Mouse (Mus musculus): ENCODE measurements around the gene U2af1l4. TPM values are rescaled to one million over a fixed set of nuclear protein-coding genes. Genes with fewer than 3 reads are reported as not detected.

The U2af1l4 gene
- polyA plus RNA-seq (2015; fragmentation: Illumina TruSeq; extraction: RNeasy Lipid Tissue Mini Kit (QIAGEN cat#74804); ENCODE audit: insufficient read depth, low read depth, low replicate concordance) = 5.9 TPM

DNA sequence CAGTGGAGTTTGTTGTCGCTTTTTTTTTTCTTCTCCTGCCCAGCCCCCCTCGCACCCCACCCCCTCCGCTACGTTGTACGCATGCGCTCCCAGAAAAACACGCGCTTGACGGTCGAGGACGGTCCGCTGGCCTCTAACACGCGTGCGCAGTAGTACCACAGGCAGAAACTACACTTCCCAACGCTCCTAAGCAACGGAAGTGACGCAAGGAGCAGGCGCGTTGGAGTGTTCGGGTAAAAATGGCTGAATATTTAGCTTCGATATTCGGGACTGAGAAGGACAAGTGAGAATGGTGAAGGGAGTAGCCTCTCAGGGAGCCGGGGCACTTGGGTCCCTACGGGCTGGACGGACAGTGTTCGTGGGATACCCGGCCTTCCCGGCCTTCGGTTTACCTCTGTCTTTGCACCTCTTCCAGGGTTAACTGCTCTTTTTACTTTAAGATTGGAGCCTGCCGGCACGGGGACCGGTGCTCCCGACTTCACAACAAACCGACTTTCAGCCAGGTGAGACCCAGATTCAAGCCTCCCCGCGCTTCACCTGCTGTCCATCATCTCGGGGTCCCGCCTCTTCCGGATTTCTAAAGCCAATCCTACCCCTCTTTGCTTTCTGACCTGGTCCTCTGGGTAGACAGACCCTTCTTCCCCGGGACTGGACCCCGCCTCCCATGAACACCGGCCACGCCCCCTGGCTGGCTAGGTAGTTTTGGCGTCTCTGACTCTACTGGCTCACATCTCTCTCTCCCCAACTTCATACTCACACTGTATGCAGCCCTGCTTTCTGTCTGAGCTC is at the start of gene U2af1l4, which contains the start of the genes Gm49396 and Psenen:
Gene U2af1l4, plus strand, starts transcription at position 185 of the 789 bp plus-strand sequence.
Gene Gm49396, plus strand, starts transcription at position 228 of the 789 bp plus-strand sequence.
Gene Psenen, minus strand, starts transcription at position 511 of the 789 bp plus-strand sequence.

DNA sequence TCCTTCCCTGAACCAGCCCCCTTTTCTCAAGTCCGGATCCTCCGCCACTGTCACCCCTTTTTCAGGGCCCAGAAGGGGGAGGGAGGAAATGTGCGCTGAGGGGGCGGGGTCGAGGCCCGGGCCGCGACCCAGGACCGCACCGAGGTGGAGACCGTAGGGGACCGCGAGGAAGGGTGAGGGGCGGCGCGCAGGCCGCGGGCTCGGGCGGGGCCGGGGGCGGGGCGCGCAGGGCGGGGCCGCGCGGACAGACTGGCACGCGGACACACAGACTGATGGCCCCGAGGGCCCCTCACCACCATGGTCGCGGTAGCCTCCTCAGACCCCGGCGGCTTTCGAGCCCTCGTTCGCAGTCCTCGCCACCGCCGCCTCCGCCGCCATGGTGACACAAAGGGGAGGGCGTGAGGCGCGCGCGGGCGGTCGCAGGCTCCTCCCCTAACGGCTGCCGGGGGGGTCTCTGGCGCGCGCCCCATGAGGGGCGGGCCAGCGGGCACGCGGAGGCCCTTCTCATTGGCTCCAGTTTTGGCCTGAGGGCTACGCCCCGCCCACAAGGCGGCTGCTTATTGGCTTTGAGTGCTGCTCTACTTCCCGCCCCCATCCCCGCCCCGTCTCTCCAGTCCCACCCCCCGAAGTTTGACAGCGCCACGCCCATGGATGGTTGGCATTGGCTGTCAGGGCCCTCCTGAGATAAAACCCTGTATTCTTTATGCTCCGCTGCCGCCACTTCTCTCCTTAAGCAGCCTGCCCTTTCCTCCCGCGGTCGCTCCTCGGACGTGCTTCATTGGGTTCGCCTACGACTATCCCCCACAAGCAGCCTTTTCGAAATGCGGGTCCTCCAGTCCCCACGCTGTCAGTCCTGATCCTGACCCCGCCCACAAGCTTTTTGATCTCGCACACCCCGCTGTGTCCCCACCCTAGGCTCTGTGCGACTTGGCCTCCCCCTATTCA is 28.2 kb upstream of the U2af1l4 start, which contains the start of gene Arhgap33:
Gene Arhgap33, minus strand, starts transcription at position 428 of the 945 bp plus-strand sequence.

DNA sequence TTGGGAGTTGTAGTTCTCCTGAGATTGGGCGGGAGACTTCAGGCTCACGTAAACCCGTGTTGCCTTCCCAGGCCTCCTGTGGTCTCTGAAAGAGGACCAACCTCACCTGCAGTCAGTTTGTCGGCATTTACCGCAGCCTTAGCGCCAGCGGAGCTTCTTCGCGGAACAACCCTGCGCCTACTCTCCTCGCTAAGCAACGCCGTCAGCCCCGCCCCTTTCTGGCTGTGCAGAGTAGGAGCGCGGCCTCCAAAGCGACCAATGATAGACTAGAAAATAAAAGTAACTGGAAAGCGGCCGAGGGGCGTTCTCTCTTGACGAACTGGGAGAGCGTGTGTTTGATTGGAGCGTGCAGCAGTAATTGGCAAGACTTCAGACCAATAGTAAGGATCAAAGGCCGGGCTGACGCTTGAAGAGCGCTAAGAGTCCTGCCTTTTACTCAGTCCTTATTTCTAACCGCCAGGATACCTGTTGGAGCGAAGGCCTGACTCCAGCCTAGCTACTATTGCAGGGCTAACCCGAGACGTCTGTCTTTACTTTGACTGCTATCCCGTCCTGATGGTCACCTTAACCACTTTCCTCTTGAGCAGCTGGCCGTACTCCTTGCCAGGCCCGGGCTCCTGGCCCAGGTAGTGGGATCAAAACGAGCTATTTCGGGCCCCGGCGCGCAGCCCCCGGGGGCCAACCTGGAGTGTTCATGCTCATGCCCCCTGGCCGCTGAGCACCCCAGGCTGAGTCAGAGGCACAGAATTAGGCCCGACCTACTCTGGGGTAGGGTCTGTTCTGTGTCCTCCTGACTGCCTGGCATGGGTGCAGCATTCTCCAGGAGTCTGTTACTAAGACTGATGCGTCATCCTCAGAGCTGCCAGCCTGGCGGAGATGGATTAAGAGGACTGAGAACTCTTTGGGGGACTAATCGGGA is 10.7 kb upstream of the U2af1l4 start, which contains the start of the genes Hspb6 and Proser3:
Gene Hspb6, plus strand, starts transcription at position 77 of the 919 bp plus-strand sequence.
Gene Proser3, minus strand, starts transcription at position 198 of the 919 bp plus-strand sequence.

DNA sequence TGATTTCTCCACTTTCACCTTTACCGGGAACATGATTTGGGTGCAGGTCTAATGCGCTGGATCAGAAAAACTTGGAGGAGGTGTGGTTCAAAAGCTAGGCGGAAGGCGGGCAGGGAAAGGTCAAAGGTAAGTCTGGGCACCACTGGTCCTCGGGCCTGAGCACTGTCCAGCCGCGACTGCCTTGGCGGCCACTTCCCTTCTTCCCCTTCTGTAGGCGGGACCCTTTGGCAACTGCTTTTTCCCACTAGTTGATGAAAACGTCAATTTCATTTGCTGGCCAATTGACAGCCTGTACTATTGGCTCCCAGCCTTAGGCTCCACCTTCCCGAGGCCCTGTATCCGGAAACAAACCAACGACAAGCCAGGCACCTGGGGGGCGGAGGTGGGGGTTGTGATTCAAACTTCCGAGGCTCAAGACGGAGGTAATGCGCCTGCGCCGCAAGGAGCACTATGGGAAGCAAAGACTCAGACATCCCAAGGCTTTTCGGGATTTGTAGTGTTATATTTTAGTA is 3.6 kb upstream of the U2af1l4 start, which contains the start of gene Lin37:
Gene Lin37, minus strand, starts transcription at position 396 of the 512 bp plus-strand sequence.

DNA sequence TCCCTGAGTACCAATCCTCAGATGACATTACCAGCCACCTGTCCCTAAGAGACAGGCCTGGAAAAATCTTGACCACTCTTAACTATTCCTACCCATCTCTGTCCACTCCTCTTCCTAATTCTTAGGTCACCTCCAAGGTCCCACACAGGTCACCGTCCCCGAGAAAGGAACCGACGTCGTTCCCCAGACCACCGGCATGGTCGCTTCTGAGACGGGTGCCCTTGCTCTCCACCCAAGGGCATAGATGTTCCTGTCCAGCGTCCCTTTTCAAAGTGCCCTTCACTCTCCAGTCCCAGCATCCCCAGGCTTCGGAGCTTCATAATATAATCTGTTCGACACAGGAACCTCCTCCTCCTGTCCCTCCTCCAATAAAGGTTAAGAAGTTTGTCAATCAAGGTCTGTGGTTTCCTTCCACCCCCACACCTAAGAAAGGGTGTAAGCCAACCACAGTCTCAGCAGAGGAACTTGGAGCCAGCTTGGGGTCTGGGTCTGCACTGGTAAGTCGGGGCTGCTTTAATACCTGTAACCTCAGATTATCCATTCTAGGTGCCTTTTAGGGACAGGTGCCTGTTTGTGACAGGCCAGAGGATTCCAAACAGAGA is 2.0 kb downstream of the U2af1l4 start, which contains the start of gene Igflr1:
Gene Igflr1, plus strand, starts transcription at position 458 of the 602 bp plus-strand sequence.

DNA sequence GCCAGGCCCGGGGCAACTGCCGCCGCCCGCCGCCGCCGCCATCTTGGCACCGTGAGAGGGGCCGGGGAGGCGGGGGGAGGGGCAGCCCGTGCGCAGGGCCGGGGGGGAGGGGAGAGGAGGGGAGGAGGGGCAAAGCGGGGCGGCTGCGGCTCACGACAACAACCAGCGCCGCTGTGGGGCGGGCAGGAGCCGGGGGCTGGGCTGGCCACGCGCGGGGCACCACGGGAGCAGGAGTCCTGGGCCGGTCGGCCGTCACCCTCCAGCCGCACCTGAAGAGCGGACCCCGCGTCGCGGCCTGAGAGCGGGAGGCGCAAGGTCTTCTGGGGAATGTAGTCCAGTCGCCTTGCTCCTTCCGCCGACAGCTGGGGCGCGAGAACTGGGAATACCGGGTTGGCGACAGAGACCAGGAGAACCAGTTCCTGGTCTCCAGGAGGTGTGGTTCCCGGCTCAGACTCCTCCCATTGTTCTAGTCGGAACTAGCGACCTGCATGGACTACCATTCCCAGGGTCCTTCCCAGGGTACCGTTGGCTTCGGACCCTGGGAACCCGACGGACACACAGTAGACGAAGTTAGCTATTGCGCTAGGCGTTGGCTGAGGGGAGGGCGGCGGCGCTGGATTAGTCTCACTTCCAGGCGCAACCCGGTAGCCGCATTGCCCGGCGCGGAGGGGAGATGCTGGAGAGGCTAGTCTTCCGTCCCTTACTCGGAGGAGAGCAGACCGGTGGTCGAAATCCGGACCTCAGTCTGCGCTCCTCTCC is 25.8 kb downstream of the U2af1l4 start, which contains the start of gene Kmt2b:
Gene Kmt2b, minus strand, starts transcription at position 51 of the 759 bp plus-strand sequence.

DNA sequence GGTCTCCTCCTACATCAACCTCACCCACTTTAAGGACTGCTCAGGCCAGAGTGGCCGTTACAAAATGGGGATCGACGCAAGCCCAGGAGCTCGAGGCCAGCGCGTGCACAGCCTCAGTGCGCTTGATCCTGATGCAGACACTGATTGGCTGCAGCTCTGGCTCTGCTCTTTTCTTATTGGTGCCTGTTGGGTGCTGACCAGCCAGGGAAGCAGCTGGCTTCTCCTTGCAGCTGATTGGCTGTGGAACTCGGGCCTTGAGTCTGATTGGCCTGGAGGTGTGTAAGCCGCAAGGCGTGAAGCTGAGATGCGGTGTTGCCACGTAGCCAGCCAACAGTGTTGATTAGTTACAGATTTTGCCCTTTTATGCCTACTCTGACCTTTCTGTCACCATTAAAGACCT is 35.7 kb downstream of the U2af1l4 start, which contains the start of gene Zbtb32:
Gene Zbtb32, minus strand, starts transcription at position 124 of the 400 bp plus-strand sequence.

DNA sequence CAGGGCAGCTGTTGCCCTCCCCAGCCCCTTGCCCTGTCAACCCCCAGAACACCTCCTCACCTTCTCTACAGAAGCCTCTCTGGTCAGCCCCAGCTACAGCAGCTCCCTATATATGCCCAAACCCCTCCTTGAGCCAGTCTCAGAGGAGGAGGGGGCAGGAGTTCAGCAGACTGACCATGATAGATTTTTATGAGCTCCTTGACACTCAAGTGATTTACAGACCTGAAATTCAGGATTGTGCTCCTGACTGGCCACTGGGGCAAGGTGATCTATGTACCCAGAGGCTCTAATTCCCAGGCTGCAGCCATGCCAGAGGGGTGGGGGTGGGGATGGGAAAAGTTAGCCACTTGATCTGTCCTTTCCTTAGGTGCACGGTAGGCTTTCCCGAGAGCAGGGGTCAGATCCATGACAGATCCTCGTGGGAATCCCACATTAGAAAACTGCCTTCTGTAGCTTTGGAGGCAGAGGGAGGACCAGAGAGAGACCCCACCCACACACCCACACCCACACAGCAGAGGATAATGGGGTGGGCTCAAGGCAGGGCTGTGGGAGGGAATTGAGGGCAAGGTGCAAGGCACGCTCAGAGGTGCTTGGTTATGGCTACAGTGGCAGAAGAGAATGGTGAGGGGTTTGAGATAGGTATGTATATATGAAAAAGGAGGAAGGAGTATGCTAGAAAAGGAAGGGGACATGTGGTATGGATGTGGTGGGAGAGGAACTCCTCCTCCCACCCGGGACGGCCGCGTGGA is 49.7 kb downstream of the U2af1l4 start, which contains the start of gene Upk1a:
Gene Upk1a, minus strand, starts transcription at position 194 of the 749 bp plus-strand sequence.

Other genes with a start within 250 kb of the U2af1l4 start
- 122 TPM for gene Syne4, start 248.5 kb upstream of the U2af1l4 start, polyA plus RNA-seq (2015; fragmentation: Illumina TruSeq; extraction: RNeasy Lipid Tissue Mini Kit (QIAGEN cat#74804); ENCODE audit: insufficient read depth, low read depth, low replicate concordance)
- not detected for gene E130208F15Rik, start 241.6 kb upstream of the U2af1l4 start, polyA plus RNA-seq (2015; fragmentation: Illumina TruSeq; extraction: RNeasy Lipid Tissue Mini Kit (QIAGEN cat#74804); ENCODE audit: insufficient read depth, low read depth, low replicate concordance)
- 3.9 TPM for gene Sdhaf1, start 239.4 kb upstream of the U2af1l4 start, polyA plus RNA-seq (2015; fragmentation: Illumina TruSeq; extraction: RNeasy Lipid Tissue Mini Kit (QIAGEN cat#74804); ENCODE audit: insufficient read depth, low read depth, low replicate concordance)
- gene Lrfn3, start 200.5 kb upstream of the U2af1l4 start, polyA plus RNA-seq (2015; fragmentation: Illumina TruSeq; extraction: RNeasy Lipid Tissue Mini Kit (QIAGEN cat#74804); ENCODE audit: insufficient read depth, low read depth, low replicate concordance) = 2.2 TPM
- 19.8 TPM for gene Tyrobp, start 149.5 kb upstream of the U2af1l4 start, polyA plus RNA-seq (2015; fragmentation: Illumina TruSeq; extraction: RNeasy Lipid Tissue Mini Kit (QIAGEN cat#74804); ENCODE audit: insufficient read depth, low read depth, low replicate concordance)
- gene Hcst, start 143.4 kb upstream of the U2af1l4 start, polyA plus RNA-seq (2015; fragmentation: Illumina TruSeq; extraction: RNeasy Lipid Tissue Mini Kit (QIAGEN cat#74804); ENCODE audit: insufficient read depth, low read depth, low replicate concordance) = not detected
- 0.81 TPM for gene Nfkbid, start 141.6 kb upstream of the U2af1l4 start, polyA plus RNA-seq (2015; fragmentation: Illumina TruSeq; extraction: RNeasy Lipid Tissue Mini Kit (QIAGEN cat#74804); ENCODE audit: insufficient read depth, low read depth, low replicate concordance)
- gene Aplp1, start 117.8 kb upstream of the U2af1l4 start, polyA plus RNA-seq (2015; fragmentation: Illumina TruSeq; extraction: RNeasy Lipid Tissue Mini Kit (QIAGEN cat#74804); ENCODE audit: insufficient read depth, low read depth, low replicate concordance) = 34.1 TPM
- 2.1 TPM for gene Kirrel2, start 105.6 kb upstream of the U2af1l4 start, polyA plus RNA-seq (2015; fragmentation: Illumina TruSeq; extraction: RNeasy Lipid Tissue Mini Kit (QIAGEN cat#74804); ENCODE audit: insufficient read depth, low read depth, low replicate concordance)
- 42.1 TPM for gene Nphs1, start 105.0 kb upstream of the U2af1l4 start, polyA plus RNA-seq (2015; fragmentation: Illumina TruSeq; extraction: RNeasy Lipid Tissue Mini Kit (QIAGEN cat#74804); ENCODE audit: insufficient read depth, low read depth, low replicate concordance)
- gene Prodh2, start 69.7 kb upstream of the U2af1l4 start, polyA plus RNA-seq (2015; fragmentation: Illumina TruSeq; extraction: RNeasy Lipid Tissue Mini Kit (QIAGEN cat#74804); ENCODE audit: insufficient read depth, low read depth, low replicate concordance) = not detected
- 2.0 TPM for gene Arhgap33, start 28.2 kb upstream of the U2af1l4 start, polyA plus RNA-seq (2015; fragmentation: Illumina TruSeq; extraction: RNeasy Lipid Tissue Mini Kit (QIAGEN cat#74804); ENCODE audit: insufficient read depth, low read depth, low replicate concordance)
- gene Hspb6, start 11.1 kb upstream of the U2af1l4 start, polyA plus RNA-seq (2015; fragmentation: Illumina TruSeq; extraction: RNeasy Lipid Tissue Mini Kit (QIAGEN cat#74804); ENCODE audit: insufficient read depth, low read depth, low replicate concordance) = 4.7 TPM
- gene Proser3, start 11.0 kb upstream of the U2af1l4 start, polyA plus RNA-seq (2015; fragmentation: Illumina TruSeq; extraction: RNeasy Lipid Tissue Mini Kit (QIAGEN cat#74804); ENCODE audit: insufficient read depth, low read depth, low replicate concordance) = 3.7 TPM
- 63.0 TPM for gene Lin37, start 3.5 kb upstream of the U2af1l4 start, polyA plus RNA-seq (2015; fragmentation: Illumina TruSeq; extraction: RNeasy Lipid Tissue Mini Kit (QIAGEN cat#74804); ENCODE audit: insufficient read depth, low read depth, low replicate concordance)
- 6.8 TPM for gene Gm49396, start within 50 bp of the U2af1l4 start, polyA plus RNA-seq (2015; fragmentation: Illumina TruSeq; extraction: RNeasy Lipid Tissue Mini Kit (QIAGEN cat#74804); ENCODE audit: insufficient read depth, low read depth, low replicate concordance)
- 57.9 TPM for gene Psenen, start 326 bp downstream of the U2af1l4 start, polyA plus RNA-seq (2015; fragmentation: Illumina TruSeq; extraction: RNeasy Lipid Tissue Mini Kit (QIAGEN cat#74804); ENCODE audit: insufficient read depth, low read depth, low replicate concordance)
- 8.7 TPM for gene Igflr1, start 2.1 kb downstream of the U2af1l4 start, polyA plus RNA-seq (2015; fragmentation: Illumina TruSeq; extraction: RNeasy Lipid Tissue Mini Kit (QIAGEN cat#74804); ENCODE audit: insufficient read depth, low read depth, low replicate concordance)
- gene Kmt2b, start 25.4 kb downstream of the U2af1l4 start, polyA plus RNA-seq (2015; fragmentation: Illumina TruSeq; extraction: RNeasy Lipid Tissue Mini Kit (QIAGEN cat#74804); ENCODE audit: insufficient read depth, low read depth, low replicate concordance) = 13.3 TPM
- gene Zbtb32, start 35.6 kb downstream of the U2af1l4 start, polyA plus RNA-seq (2015; fragmentation: Illumina TruSeq; extraction: RNeasy Lipid Tissue Mini Kit (QIAGEN cat#74804); ENCODE audit: insufficient read depth, low read depth, low replicate concordance) = not detected
- gene Upk1a, start 49.5 kb downstream of the U2af1l4 start, polyA plus RNA-seq (2015; fragmentation: Illumina TruSeq; extraction: RNeasy Lipid Tissue Mini Kit (QIAGEN cat#74804); ENCODE audit: insufficient read depth, low read depth, low replicate concordance) = not detected
- gene Cox6b1, start 62.9 kb downstream of the U2af1l4 start, polyA plus RNA-seq (2015; fragmentation: Illumina TruSeq; extraction: RNeasy Lipid Tissue Mini Kit (QIAGEN cat#74804); ENCODE audit: insufficient read depth, low read depth, low replicate concordance) = 125 TPM
- not detected for gene Etv2, start 72.6 kb downstream of the U2af1l4 start, polyA plus RNA-seq (2015; fragmentation: Illumina TruSeq; extraction: RNeasy Lipid Tissue Mini Kit (QIAGEN cat#74804); ENCODE audit: insufficient read depth, low read depth, low replicate concordance)
- 13.4 TPM for gene Rbm42, start 87.0 kb downstream of the U2af1l4 start, polyA plus RNA-seq (2015; fragmentation: Illumina TruSeq; extraction: RNeasy Lipid Tissue Mini Kit (QIAGEN cat#74804); ENCODE audit: insufficient read depth, low read depth, low replicate concordance)
- 5.9 TPM for gene Haus5, start 101.7 kb downstream of the U2af1l4 start, polyA plus RNA-seq (2015; fragmentation: Illumina TruSeq; extraction: RNeasy Lipid Tissue Mini Kit (QIAGEN cat#74804); ENCODE audit: insufficient read depth, low read depth, low replicate concordance)
- not detected for gene Pmis2, start 108.3 kb downstream of the U2af1l4 start, polyA plus RNA-seq (2015; fragmentation: Illumina TruSeq; extraction: RNeasy Lipid Tissue Mini Kit (QIAGEN cat#74804); ENCODE audit: insufficient read depth, low read depth, low replicate concordance)
- not detected for gene 2200002J24Rik, start 135.6 kb downstream of the U2af1l4 start, polyA plus RNA-seq (2015; fragmentation: Illumina TruSeq; extraction: RNeasy Lipid Tissue Mini Kit (QIAGEN cat#74804); ENCODE audit: insufficient read depth, low read depth, low replicate concordance)
- gene Atp4a, start 148.9 kb downstream of the U2af1l4 start, polyA plus RNA-seq (2015; fragmentation: Illumina TruSeq; extraction: RNeasy Lipid Tissue Mini Kit (QIAGEN cat#74804); ENCODE audit: insufficient read depth, low read depth, low replicate concordance) = 0.65 TPM
- 89.1 TPM for gene Tmem147, start 166.2 kb downstream of the U2af1l4 start, polyA plus RNA-seq (2015; fragmentation: Illumina TruSeq; extraction: RNeasy Lipid Tissue Mini Kit (QIAGEN cat#74804); ENCODE audit: insufficient read depth, low read depth, low replicate concordance)
- not detected for gene Gapdhs, start 180.4 kb downstream of the U2af1l4 start, polyA plus RNA-seq (2015; fragmentation: Illumina TruSeq; extraction: RNeasy Lipid Tissue Mini Kit (QIAGEN cat#74804); ENCODE audit: insufficient read depth, low read depth, low replicate concordance)
- 11.2 TPM for gene Sbsn, start 188.2 kb downstream of the U2af1l4 start, polyA plus RNA-seq (2015; fragmentation: Illumina TruSeq; extraction: RNeasy Lipid Tissue Mini Kit (QIAGEN cat#74804); ENCODE audit: insufficient read depth, low read depth, low replicate concordance)
- gene Dmkn, start 200.5 kb downstream of the U2af1l4 start, polyA plus RNA-seq (2015; fragmentation: Illumina TruSeq; extraction: RNeasy Lipid Tissue Mini Kit (QIAGEN cat#74804); ENCODE audit: insufficient read depth, low read depth, low replicate concordance) = 10.9 TPM
- not detected for gene Krtdap, start 224.6 kb downstream of the U2af1l4 start, polyA plus RNA-seq (2015; fragmentation: Illumina TruSeq; extraction: RNeasy Lipid Tissue Mini Kit (QIAGEN cat#74804); ENCODE audit: insufficient read depth, low read depth, low replicate concordance)

Measured in pancreas, adult 10 weeks (tissue).